Mouse (Mus musculus) CD4-positive, CD25-positive, alpha-beta regulatory T cell (primary cell): ENCODE measurements around the gene Dydc2. TPM values are rescaled to one million over a fixed set of nuclear protein-coding genes. Genes with fewer than 3 reads are reported as not detected.

Experiments
- polyA plus RNA-seq: library from polyadenylated mRNA; unstranded; fragments of 100-300 nt; shearing (Covaris generic); gene quantifications from one replicate; pipeline ENCODE4 v1.2.1, GENCODE M21; 2017

The Dydc2 gene
- not detected for polyA plus RNA-seq

GRCm38 (mm10) chr14:41069108-41069507 lies at the start of gene Dydc2:
Gene Dydc2, minus strand, starts transcription at chr14:41069208.

GRCm38 (mm10) chr14:41104853-41105444 lies 35.9 kb upstream of the Dydc2 start, which contains the start of gene Mat1a:
Gene Mat1a, plus strand, starts transcription at chr14:41105035.

GRCm38 (mm10) chr14:41072229-41072943 lies 3.4 kb upstream of the Dydc2 start, which contains the start of gene Dydc1:
Gene Dydc1, plus strand, starts transcription at chr14:41072911.

GRCm38 (mm10) chr14:41013630-41014613 lies 55.1 kb downstream of the Dydc2 start, which contains the start of gene Fam213a:
Gene Fam213a, minus strand, starts transcription at chr14:41013788.

Other genes starting within 250 kb of the Dydc2 start
- gene Sh2d4b, start 175.9 kb downstream of the Dydc2 start, polyA plus RNA-seq = 0.50 TPM
- gene Tspan14, start 102.4 kb downstream of the Dydc2 start, polyA plus RNA-seq = 96.8 TPM
- gene Fam213a, start 55.4 kb downstream of the Dydc2 start, polyA plus RNA-seq = 9.5 TPM
- gene Dydc1, start 3.7 kb upstream of the Dydc2 start, polyA plus RNA-seq = not detected
- not detected for gene Mat1a, start 35.8 kb upstream of the Dydc2 start, polyA plus RNA-seq
- gene Sftpa1, start 62.6 kb upstream of the Dydc2 start, polyA plus RNA-seq = not detected
- not detected for gene Mbl1, start 82.2 kb upstream of the Dydc2 start, polyA plus RNA-seq
- gene Sftpd, start 115.9 kb upstream of the Dydc2 start, polyA plus RNA-seq = not detected
- not detected for gene Gm2832, start 209.6 kb upstream of the Dydc2 start, polyA plus RNA-seq